Mouse (Mus musculus) cerebellum, adult 2 months (tissue): ENCODE results near the gene Pdlim5. TPM values are rescaled to one million over a fixed set of nuclear protein-coding genes. Genes with fewer than 3 reads are reported as not detected.

Experiments used
- DNase-seq, 2 experiments: peaks; one replicate each; pipeline ENCODE4 v3.0.0; 2021
- H3K27ac ChIP-seq: fragments of 200-500 bp; 2 replicates; pipeline ENCODE4 v1.5.1; 2012; ENCODE audit warnings: low read length, control low read depth, inconsistent platforms; ENCODE audit not compliant: insufficient read depth
- H3K27me3 ChIP-seq: fragments of 200-500 bp; 2 replicates; pipeline ENCODE4 v1.6.1; 2012; ENCODE audit warnings: inconsistent platforms, mild to moderate bottlenecking, low read length, moderate library complexity; ENCODE audit not compliant: control insufficient read depth, insufficient read depth
- H3K4me1 ChIP-seq: fragments of 200-500 bp; 2 replicates; pipeline ENCODE4 v1.6.1; 2011; ENCODE audit warnings: low read length; ENCODE audit not compliant: control insufficient read depth, insufficient read depth
- H3K4me3 ChIP-seq: fragments of 200-500 bp; replicated peaks from 2 replicates; pipeline ENCODE3; 2011; ENCODE audit warnings: mild to moderate bottlenecking, low read depth, low read length, control low read depth; ENCODE audit not compliant: insufficient read depth
- CTCF ChIP-seq: fragments of 200-500 bp; IDR thresholded peaks from 2 replicates; pipeline ENCODE4 v1.5.1; 2011; ENCODE audit warnings: low read depth, mild to moderate bottlenecking, control low read depth, low read length, moderate library complexity, borderline replicate concordance; ENCODE audit not compliant: insufficient read depth
- POLR2A ChIP-seq: fragments of 200-500 bp; IDR thresholded peaks from 2 replicates; pipeline ENCODE4 v1.6.1; 2011; ENCODE audit warnings: low read length, control low read depth, borderline replicate concordance; ENCODE audit not compliant: insufficient read depth
- WGBS: fragments of 180-500 bp; shearing (Covaris S2); methylation state at CpG from one replicate; pipeline ENCODE4 v1.1.7; 2018; 5-methylcytosine and 5-hydroxymethylcytosine counted together
- polyA plus RNA-seq: library from polyadenylated mRNA; depleted of rRNA; stranded (reverse); fragments of >200 nt; gene quantifications from 2 replicates; pipeline ENCODE4 v1.2.3, GENCODE M21; 2012

The Pdlim5 gene
- polyA plus RNA-seq, 1 experiment: 15.7 TPM

DNA sequence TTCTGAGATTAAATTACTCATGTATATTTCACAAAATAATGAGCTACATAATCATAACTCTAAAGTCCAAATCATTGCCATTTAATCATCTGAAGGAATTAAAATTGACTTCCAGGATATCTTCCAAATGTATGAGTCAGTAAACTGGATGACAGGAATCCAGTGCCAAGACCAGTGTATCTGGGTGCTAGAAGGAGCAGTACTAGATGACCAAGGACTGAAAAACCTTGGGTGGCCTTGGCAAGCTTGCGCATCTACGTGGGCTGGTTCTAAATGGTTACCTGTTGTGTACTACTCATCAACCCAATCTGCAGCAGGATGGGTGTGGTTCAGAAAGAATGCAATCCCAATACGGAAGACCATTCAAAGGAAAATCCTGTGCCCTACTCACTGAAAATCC, 116.5 kb downstream of the Pdlim5 start:
- peak in 1 of 2 experiments; percentile 34 for DNase-seq
- 65% methylated on average over 3 of the region's 3 CpGs for WGBS
- H3K27ac ChIP-seq: no peak overlapping the region
- no peak for TF ChIP-seq POLR2A
- TF ChIP-seq CTCF: no peak
- H3K4me1 ChIP-seq: no peaks in the 10 kb centered on the region
- H3K27me3 ChIP-seq: no peaks in the 10 kb centered on the region
- no peak overlapping the region for H3K4me3 ChIP-seq

DNA sequence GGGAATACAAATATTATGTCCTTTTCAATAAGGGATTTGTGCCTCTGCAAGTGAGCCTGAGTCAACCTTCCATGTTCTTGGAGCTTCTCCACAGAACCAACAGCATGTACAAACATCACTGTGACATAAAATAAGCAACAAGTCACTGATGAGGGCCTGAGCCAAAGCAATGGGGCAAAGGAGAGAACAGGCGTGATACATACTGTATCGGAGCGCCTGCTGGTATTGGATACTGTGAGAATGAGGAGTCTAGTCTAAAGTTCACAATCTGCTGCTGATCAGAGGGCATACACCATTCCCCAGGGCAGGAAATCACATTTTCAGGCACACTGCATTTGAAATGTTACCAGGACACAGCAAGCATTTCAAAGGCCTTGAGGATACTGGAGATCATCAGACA, 119.0 kb downstream of the Pdlim5 start:
- no peak for DNase-seq
- 80% methylated on average over 3 of the region's 3 CpGs for WGBS
- Histone ChIP-seq H3K4me1 (no peaks in the 10 kb centered on the region), H3K4me3 (no peak overlapping the region), H3K27ac (no peak overlapping the region), H3K27me3 (no peaks in the 10 kb centered on the region)
- TF ChIP-seq POLR2A: no peak
- TF ChIP-seq CTCF: no peak

DNA sequence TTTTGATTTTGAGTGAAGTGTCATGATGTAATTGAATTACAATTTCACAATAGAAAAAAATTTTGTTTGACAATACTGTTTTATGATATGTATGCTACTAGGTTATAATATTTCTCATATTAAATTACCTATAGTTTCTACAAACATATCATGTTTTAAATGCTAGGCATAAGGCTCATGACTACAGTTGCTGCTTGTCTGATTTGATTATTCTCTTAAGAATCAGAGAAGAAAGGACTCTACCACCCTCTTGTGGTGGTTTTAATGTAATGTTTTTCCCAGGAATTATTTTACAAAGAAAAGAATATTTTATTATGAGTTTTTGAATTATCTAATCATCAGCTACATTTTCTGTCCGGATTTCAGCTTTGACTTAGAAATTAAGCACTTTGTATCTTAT, 120.5 kb downstream of the Pdlim5 start:
- DNase-seq: no peak
- TF ChIP-seq POLR2A (no peak), CTCF (no peak)
- H3K4me1 ChIP-seq: no peaks in the 10 kb centered on the region
- H3K27me3 ChIP-seq: no peaks in the 10 kb centered on the region
- H3K4me3 ChIP-seq: no peak overlapping the region
- WGBS: 9% methylated on average over 1 of the region's 1 CpGs
- no peak overlapping the region for H3K27ac ChIP-seq

DNA sequence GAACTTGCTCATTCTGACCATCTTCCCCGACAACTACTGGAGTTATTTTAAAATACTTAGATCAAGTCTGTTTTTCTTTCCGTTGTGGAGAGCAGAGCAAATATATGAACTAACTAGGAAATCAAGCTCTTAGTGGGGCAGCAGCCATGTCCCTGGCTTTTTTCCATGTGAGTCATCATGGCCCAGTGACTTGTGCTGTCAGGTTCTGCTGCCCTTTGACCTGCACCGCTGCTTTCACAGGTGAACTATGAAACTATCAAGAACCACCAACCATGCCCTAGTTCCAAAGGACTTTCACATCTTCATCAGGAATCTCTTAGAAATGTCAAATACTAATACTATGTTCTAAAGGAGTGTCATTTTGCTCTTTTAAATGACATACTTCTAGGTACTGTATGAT, 121.0 kb downstream of the Pdlim5 start:
- no peak for TF ChIP-seq POLR2A
- TF ChIP-seq CTCF: no peak
- Histone ChIP-seq H3K4me1 (no peaks in the 10 kb centered on the region), H3K27ac (no peak overlapping the region), H3K4me3 (no peak overlapping the region), H3K27me3 (no peaks in the 10 kb centered on the region)
- no peak for DNase-seq
- WGBS: 93% methylated on average over 3 of the region's 3 CpGs

DNA sequence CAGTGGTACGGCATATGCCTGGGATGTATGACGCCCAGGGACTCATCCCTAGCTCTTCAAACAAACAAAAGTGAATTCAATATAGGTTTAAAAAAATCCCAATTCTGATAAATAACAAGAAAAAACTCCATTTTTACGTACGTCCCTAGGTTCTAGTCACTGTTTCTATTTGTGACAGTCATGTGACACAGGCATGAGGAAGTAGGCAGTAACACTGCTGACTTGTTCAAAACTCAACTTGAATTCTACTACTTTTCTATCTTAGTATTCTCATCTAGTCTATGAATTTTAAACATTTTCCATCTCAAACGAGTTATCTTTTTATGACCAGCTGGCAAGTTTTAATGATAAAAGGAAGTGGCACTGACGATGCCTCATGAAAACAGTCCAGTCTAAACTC, 122.2 kb downstream of the Pdlim5 start:
- H3K4me3 ChIP-seq: no peak overlapping the region
- no peaks in the 10 kb centered on the region for H3K27me3 ChIP-seq
- no peak for DNase-seq
- H3K27ac ChIP-seq: no peak overlapping the region
- WGBS: 86% methylated on average over 6 of the region's 6 CpGs
- TF ChIP-seq POLR2A: no peak
- no peak for TF ChIP-seq CTCF
- no peaks in the 10 kb centered on the region for H3K4me1 ChIP-seq

DNA sequence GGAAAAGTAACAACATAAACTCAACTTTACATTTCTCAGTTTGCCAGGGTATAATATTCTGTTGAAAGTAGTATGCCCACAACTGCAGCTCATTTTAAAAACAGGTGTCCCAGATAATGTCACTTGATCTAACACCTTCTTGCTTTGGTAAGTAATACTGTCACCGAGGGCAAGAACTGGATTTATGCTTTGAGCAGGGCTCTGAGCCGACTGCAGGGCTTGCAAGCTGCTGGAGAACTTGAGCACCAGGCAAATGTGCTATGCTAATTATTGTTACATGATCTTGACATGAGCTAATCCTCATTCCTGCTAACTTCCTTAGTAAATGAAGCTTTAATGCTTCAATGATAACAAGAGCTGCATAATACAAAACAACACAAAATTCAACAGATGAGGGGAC, 139.1 kb downstream of the Pdlim5 start:
- WGBS: 58% methylated on average over 2 of the region's 2 CpGs
- TF ChIP-seq POLR2A (no peak), CTCF (no peak)
- H3K4me3 ChIP-seq: no peak overlapping the region
- H3K27ac ChIP-seq: no peak overlapping the region
- H3K27me3 ChIP-seq: no peaks in the 10 kb centered on the region
- no peaks in the 10 kb centered on the region for H3K4me1 ChIP-seq
- no peak for DNase-seq

DNA sequence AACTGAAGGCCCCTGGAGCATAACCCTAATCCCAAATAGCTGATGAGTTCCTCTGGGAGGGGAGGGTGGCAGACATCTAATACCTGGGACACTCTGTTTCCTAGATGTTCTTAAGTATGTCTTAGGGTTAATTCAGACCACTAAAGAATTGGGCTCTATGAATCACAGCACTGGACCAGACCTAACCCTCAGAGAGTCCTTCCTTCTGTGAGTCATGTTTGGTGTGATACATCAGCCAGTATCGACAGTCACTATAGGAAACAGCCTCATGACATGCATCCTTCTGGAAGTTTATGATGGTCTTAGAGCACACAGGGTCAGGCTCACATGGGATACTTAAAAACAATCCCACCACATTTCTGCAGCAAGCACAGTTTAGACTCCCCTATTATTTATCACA, 143.4 kb downstream of the Pdlim5 start:
- Histone ChIP-seq H3K4me3 (no peak overlapping the region), H3K4me1 (no peaks in the 10 kb centered on the region), H3K27ac (no peak overlapping the region), H3K27me3 (no peaks in the 10 kb centered on the region; the same call in 1 of the 2 replicates)
- no peak for TF ChIP-seq POLR2A
- no peak for TF ChIP-seq CTCF
- DNase-seq: no peak
- WGBS: 90% methylated on average over 1 of the region's 1 CpGs

DNA sequence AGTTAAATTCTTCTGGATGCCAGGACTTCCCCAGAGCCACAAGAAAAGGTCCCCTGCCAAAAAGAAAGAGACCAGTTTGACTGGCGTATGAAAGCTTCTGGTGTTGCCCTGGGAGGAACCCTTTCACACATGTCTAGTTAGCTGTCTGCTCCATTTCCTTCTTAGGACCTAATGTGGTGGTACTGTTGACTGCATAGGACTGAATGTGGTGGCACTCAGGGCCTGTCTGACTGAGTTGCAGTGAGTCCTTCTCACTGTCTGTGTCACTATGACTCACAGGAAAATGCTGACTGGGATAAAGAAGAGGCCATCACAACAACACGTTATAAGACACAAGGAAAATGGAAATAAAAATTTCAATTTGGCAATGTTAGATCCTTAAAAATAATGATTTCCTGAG, 146.0 kb downstream of the Pdlim5 start:
- TF ChIP-seq POLR2A: no peak
- no peak for TF ChIP-seq CTCF
- 74% methylated on average over 2 of the region's 2 CpGs for WGBS
- H3K4me3 ChIP-seq: no peak overlapping the region
- DNase-seq: no peak
- no peaks in the 10 kb centered on the region for H3K4me1 ChIP-seq
- no peak overlapping the region for H3K27ac ChIP-seq
- no peaks in the 10 kb centered on the region; the same call in 1 of the 2 replicates for H3K27me3 ChIP-seq
